ENCODE assay signal across 9 mouse cellular contexts in the genomic region with DNA sequence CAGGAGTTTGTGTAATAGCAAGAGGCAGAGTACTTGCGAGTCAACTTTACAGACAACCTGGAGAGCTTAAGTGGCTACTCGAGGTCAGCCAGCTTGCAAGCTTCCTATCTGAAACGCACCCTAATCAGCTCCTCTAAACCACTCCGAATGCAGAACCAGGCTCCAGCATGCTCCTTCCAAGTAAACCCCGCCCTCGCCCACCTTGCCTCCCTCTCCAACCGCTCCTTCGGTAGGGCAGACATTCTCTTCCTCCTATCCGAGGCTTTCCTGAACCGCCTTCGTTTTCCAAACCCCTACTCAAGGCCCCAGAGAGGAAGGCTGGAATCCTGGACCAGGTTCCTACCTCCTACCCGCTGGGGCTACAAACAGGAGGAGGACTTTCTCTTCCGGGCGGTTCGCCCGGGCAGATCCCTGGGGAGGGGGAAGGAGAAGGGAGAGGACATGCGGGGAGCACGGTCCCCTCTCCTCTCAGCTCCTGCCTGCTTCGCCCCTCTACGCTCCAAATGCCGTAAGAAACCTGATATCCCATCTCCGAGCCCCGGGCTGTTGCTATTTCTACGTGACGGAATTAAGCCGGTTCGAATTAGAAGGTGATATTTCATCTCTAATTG. TPM values are rescaled to one million over a fixed set of nuclear protein-coding genes. Genes with fewer than 3 reads are reported as not detected.
DNase-seq lines count a peak whose midpoint lies in the region; ATAC-seq and TF ChIP-seq lines count a peak whose summit lies in the region.
"Had no signal": no experiment of that assay in that cellular context is flagged by ENCODE, and none has a peak within 500 bp of the region (broad histone marks: within the 10 kb centered on the region; RNA-seq: fewer than 3 reads in every experiment).

No protein-coding gene starts in this region.

- peak overlapping the region; percentile 95 for H3K9ac ChIP-seq in forebrain, postnatal 0 days

- no peak for TF ChIP-seq CTCF in forebrain, postnatal 0 days (IDR thresholded peaks at IDR 0.05; ENCODE audit: low read depth)

- ATAC-seq in forebrain, postnatal 0 days: peak; percentile 63
- no peak for ATAC-seq in monocyte, adult 5-6 weeks (replicated peaks; ENCODE audit: insufficient number of reproducible peaks, low FRiP score, low TSS enrichment, poor library complexity, severe bottlenecking)

- H3K4me1 ChIP-seq in forebrain, postnatal 0 days (ENCODE audit: insufficient read depth): no peaks in the 10 kb centered on the region
- peaks cover 15% of the 10 kb centered on the region; the same call in 1 of the 2 replicates for H3K4me1 ChIP-seq in hindbrain, embryonic 10.5 days (replicated peaks)

- H3K36me3 ChIP-seq in forebrain, postnatal 0 days (ENCODE audit: insufficient read depth): no peaks in the 10 kb centered on the region
- no peaks in the 10 kb centered on the region for H3K36me3 ChIP-seq in hindbrain, embryonic 10.5 days

- WGBS in forebrain, postnatal 0 days: 1% methylated on average over 27 of the region's 27 CpGs
- WGBS in hindbrain, embryonic 10.5 days: under 1% methylated on average over 27 of the region's 27 CpGs

- H3K27ac ChIP-seq in forebrain, postnatal 0 days (ENCODE audit: low read depth, low read length): peak overlapping the region; percentile 93
- peak overlapping the region; percentile 93 for H3K27ac ChIP-seq in hindbrain, embryonic 10.5 days

- H3K27me3 ChIP-seq in forebrain, postnatal 0 days (ENCODE audit: insufficient read depth, low read length): no peaks in the 10 kb centered on the region
- peaks cover 39% of the 10 kb centered on the region for H3K27me3 ChIP-seq in hindbrain, embryonic 10.5 days (ENCODE audit: insufficient read depth, poor library complexity, severe bottlenecking)

- peak overlapping the region; percentile 81 for H3K4me3 ChIP-seq in forebrain, postnatal 0 days (ENCODE audit: low read depth, low read length)
- H3K4me3 ChIP-seq in hindbrain, embryonic 10.5 days: peak overlapping the region; percentile 77

- H3K4me2 ChIP-seq in forebrain, postnatal 0 days (ENCODE audit: low read depth): peak overlapping the region; percentile 90

- peak; percentile 71 for DNase-seq in MN1 (ENCODE audit: low spot score)
- peak; percentile 59 for DNase-seq in cerebellum, adult 11 months
- DNase-seq in forebrain, postnatal 0 days: peak; percentile 79
- peak; percentile 72 for DNase-seq in hindbrain, embryonic 10.5 days (ENCODE audit: low spot score)
- DNase-seq in layer of hippocampus, postnatal 10 days (ENCODE audit: low spot score in 2 of 2): peak; percentile 53 to 59
- peak; percentile 75 for DNase-seq in lung, postnatal 10 days
- DNase-seq in retina, adult 2 months (ENCODE audit: low read depth, low spot score): peak; percentile 56

- H3K9me3 ChIP-seq in forebrain, postnatal 0 days (ENCODE audit: low read length): no peaks in the 10 kb centered on the region
- no peaks in the 10 kb centered on the region for H3K9me3 ChIP-seq in hindbrain, embryonic 10.5 days

RNA-seq across cellular contexts. Expression of a gene that starts 25.9 kb away (rescaled TPM):
- total RNA-seq in forebrain, postnatal 0 days (2014; rRNA removed): not detected in 2 replicates
- polyA plus RNA-seq in forebrain, postnatal 0 days (2015; fragmentation: Nextera tagmentation; extraction: Ambion mirVana): not detected in 2 replicates
- polyA plus RNA-seq in hindbrain, embryonic 10.5 days (2016; fragmentation: Nextera tagmentation; extraction: Ambion mirVana): not detected in 2 replicates
- total RNA-seq in layer of hippocampus, postnatal 10 days (2021): not detected
- total RNA-seq in monocyte, adult 5-6 weeks (2017): not detected in 3 replicates

RNA-seq across cellular contexts. Expression of a gene that starts 40.0 kb away (rescaled TPM):
- 1.3 and 2.0 TPM in 2 replicates for total RNA-seq in forebrain, postnatal 0 days (2014; rRNA removed)
- 0.70 and 0.90 TPM in 2 replicates for polyA plus RNA-seq in forebrain, postnatal 0 days (2015; fragmentation: Nextera tagmentation; extraction: Ambion mirVana)
- 0.09 and 0.36 TPM in 2 replicates for polyA plus RNA-seq in hindbrain, embryonic 10.5 days (2016; fragmentation: Nextera tagmentation; extraction: Ambion mirVana)
- 1 to 10 TPM; 1.9 to 2.0 TPM for total RNA-seq in layer of hippocampus, postnatal 10 days (2021)
- total RNA-seq in monocyte, adult 5-6 weeks (2017): not detected in 3 replicates

RNA-seq across cellular contexts. Expression of a gene that starts 45.4 kb away (rescaled TPM):
- total RNA-seq in forebrain, postnatal 0 days (2014; rRNA removed): 52.2 and 54.8 TPM in 2 replicates
- polyA plus RNA-seq in forebrain, postnatal 0 days (2015; fragmentation: Nextera tagmentation; extraction: Ambion mirVana): 12.7 and 15.9 TPM in 2 replicates
- 31.6 and 42.8 TPM in 2 replicates for polyA plus RNA-seq in hindbrain, embryonic 10.5 days (2016; fragmentation: Nextera tagmentation; extraction: Ambion mirVana)
- 10 to 100 TPM; 41.9 to 46.1 TPM for total RNA-seq in layer of hippocampus, postnatal 10 days (2021)
- total RNA-seq in monocyte, adult 5-6 weeks (2017): 0.53 to 1.6 TPM (median 0.68 TPM) in 3 replicates

RNA-seq across cellular contexts. Expression of a gene that starts 51.4 kb away (rescaled TPM):
- 0.14 TPM in 1 of 2 replicates, not detected in the other for total RNA-seq in forebrain, postnatal 0 days (2014; rRNA removed)
- polyA plus RNA-seq in forebrain, postnatal 0 days (2015; fragmentation: Nextera tagmentation; extraction: Ambion mirVana): 0.11 TPM in 1 of 2 replicates, not detected in the other
- polyA plus RNA-seq in hindbrain, embryonic 10.5 days (2016; fragmentation: Nextera tagmentation; extraction: Ambion mirVana): 0.21 TPM in 1 of 2 replicates, not detected in the other
- total RNA-seq in layer of hippocampus, postnatal 10 days (2021): not detected
- not detected in 3 replicates for total RNA-seq in monocyte, adult 5-6 weeks (2017)
- polyA plus RNA-seq: gonadal fat pad, adult 2 months had no signal

Comparison
In these comparisons a context has a peak if more than half of its experiments do, and no peak if none do; other contexts are left out.
1. RNA of a gene that starts 45.4 kb away (total RNA-seq): 52.2 to 54.8 TPM in forebrain, postnatal 0 days and 41.9 to 46.1 TPM in layer of hippocampus, postnatal 10 days; 0.53 to 1.6 TPM in monocyte, adult 5-6 weeks; every median in the first group is over 10 times any median in the second.
2. Peak in every context shown above with its lines, with median percentiles within 50 percentile points of each other: DNase-seq.